Mouse (Mus musculus) bone marrow macrophage, adult 2 months (primary cell): Measurements from ENCODE around the gene Sbno1. TPM values are rescaled to one million over a fixed set of nuclear protein-coding genes. Genes with fewer than 3 reads are reported as not detected.
A peak's percentile ranks its signal among the peaks of the same experiment; 100 is the strongest.
"Not testable (repeated sequence)": the region's sequence is repeated elsewhere in the genome, so short reads cannot be mapped to it uniquely, and the experiment has no call there.

Source experiments
- H3K27ac ChIP-seq: 2 replicates; pipeline ENCODE4 v1.5.1; 2012; ENCODE audit warnings: low read depth, low read length; ENCODE audit not compliant: insufficient read depth
- H3K4me1 ChIP-seq: 2 replicates; pipeline ENCODE4 v1.6.1; 2012; ENCODE audit warnings: low read length; ENCODE audit not compliant: control insufficient read depth, insufficient read depth
- H3K4me3 ChIP-seq: 2 replicates; pipeline ENCODE4 v1.5.1; 2012; ENCODE audit warnings: mild to moderate bottlenecking, low read length, moderate library complexity; ENCODE audit not compliant: insufficient read depth
- CTCF ChIP-seq: IDR thresholded peaks from 2 replicates; pipeline ENCODE4 v1.5.1; 2012; ENCODE audit warnings: low read depth, mild to moderate bottlenecking, low read length, moderate library complexity
- POLR2A ChIP-seq: IDR thresholded peaks from 2 replicates; pipeline ENCODE4 v1.6.1; 2012; ENCODE audit warnings: mild to moderate bottlenecking, low read depth, low read length, borderline replicate concordance
- polyA plus RNA-seq: library from polyadenylated mRNA; stranded (reverse); fragments of >200 nt; gene quantifications from 2 replicates; pipeline ENCODE4 v1.2.4, GENCODE M21; 2012; ENCODE audit not compliant: missing spikeins, insufficient read depth, insufficient read length

Sbno1 gene
- 57.5 and 59.2 TPM in 2 replicates for polyA plus RNA-seq

DNA sequence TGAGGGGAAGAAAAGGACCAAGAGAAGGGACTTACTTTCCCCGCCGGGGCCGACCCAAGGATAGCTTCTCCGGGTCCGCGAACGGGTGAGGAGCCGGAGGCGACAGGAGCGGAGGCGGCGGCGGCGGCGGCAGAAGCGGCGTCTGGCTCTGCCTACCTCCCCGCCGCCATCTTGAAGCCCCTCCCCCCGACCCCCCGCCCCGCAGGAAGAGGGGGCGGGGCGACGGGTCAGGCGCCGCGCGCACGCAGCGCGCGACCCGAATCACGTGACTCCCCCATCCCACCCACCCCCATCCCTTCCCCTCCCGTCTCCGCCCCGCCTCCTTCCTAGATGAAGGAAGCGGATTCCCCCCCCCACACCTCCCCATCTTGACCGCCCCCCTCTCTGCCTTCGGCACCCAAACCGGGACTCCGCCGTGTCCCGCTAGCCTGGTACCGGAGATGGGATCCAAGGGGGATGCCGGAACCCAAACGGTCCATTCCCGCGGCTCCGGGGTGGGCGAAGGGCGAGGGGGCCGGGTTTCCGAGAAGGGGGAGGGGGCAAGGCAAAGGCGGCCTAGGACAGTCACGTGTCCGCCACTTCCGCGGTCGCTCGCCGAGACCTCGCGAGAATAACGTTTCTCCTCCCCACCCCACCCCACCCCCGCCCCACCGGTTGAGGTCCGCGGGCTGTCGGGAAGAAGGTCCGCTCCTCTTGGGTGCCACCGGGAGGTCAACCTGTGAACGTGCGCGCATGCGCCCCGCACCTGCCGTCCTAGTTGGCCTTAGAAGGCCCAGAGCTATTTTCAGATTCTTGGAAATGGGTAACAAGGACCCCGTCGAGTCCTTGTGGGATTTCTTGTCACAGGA lies at the start of gene Sbno1:
Gene Sbno1 (minus strand): TSS at position 590 of the 848 bp plus-strand sequence.
- Histone ChIP-seq H3K4me3 (peak within 1 kb of the TSS; percentile 83), H3K27ac (peak within 1 kb of the TSS; percentile 94), H3K4me1 (peaks cover 15% of the 10 kb centered on the region)
- no peak for TF ChIP-seq CTCF
- no peak; the same call in 1 of the 2 replicates for TF ChIP-seq POLR2A

DNA sequence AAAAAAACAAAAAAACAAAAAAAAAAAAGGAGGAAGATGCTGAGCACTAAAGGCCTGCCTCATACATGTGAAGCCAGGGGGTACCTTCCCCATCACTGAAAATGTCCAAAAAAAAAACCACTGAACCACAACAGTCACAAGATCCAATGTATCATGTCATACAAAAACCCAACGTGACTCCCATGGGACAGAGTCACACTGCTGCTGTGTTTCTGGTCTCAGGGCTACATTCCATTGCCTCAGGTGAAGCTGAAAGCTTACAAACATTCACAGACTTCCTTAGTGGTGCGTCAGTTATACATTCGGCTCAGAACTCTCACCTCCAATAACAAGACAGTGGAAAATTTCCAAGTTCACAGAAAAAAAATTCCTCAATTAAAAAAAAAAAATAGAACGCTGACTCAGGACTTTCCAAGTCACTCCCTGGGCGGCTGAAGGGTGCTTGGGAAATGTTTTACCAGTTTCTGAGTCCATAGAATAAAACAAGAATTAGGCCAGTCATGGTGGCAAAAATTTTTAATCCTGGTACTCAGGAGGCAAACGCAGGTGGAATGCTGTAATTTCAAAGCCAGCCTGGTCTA lies 44.9 kb upstream of the Sbno1 start:
- Histone ChIP-seq H3K4me1 (peaks cover 45% of the 10 kb centered on the region), H3K27ac (peak overlapping the region; percentile 55), H3K4me3 (no peak overlapping the region)
- TF ChIP-seq CTCF (no peak), POLR2A (no peak)

DNA sequence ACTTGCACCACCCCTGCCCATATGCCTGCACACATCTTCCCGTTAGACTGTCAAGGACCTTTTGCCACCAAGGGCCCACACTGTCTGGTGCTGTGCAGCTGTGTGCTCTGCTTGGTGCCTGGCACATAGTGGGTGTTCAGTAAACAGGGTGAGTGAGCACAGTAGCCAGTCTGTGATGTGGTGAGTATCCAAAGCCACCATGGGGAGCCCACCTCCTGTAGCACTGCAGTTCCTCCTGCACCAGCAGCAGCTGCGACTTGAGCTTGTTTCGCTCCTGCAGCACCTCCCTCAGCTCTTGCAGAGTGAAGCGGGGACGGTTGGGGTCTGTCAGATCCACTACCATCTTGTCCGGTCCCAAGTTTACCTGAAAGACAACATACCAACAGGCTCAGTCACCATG lies 43.7 kb upstream of the Sbno1 start:
- TF ChIP-seq CTCF (no peak), POLR2A (no peak)
- Histone ChIP-seq H3K27ac (no peak overlapping the region), H3K4me1 (peaks cover 42% of the 10 kb centered on the region), H3K4me3 (no peak overlapping the region)

DNA sequence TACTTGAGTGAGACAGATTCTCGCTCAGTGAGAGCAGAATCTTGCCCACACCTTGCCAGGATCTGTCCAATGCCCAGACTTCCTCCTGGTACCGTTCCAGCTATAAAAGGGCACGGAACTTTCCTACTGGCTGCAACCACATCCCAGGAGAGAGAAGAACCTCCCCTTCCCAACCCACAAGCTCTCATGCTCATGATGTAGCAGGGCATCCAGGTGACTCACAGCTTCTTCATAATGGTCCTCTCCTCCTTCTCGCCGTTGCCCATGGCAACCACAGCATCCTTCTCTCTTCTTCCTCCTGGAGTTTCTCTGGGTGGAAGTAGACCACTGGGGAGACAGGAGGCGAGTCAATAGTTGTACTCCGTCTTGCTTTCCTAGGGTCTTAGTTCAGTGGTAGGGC lies 42.6 kb upstream of the Sbno1 start:
- TF ChIP-seq CTCF (no peak), POLR2A (no peak)
- Histone ChIP-seq H3K4me1 (peaks cover 33% of the 10 kb centered on the region), H3K4me3 (no peak overlapping the region), H3K27ac (no peak overlapping the region)

DNA sequence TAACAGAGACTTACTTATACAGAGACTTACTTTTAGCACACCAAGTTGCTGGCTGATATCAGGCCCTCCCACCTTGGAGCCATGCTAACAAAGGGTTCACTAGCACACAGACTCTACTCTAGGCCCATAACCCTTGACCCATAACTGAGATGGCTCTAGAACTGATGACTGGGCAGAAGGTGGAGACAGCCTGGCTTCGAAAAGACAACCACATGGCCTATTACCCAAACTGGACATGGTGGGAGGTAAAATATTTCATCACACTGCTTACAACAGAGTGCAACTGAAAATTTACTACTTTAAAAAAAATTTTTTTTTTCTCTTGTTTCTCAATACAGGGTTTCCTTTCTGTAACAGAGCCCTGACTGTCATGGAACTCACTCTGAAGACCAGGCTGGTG lies 42.0 kb upstream of the Sbno1 start:
- no peak for TF ChIP-seq POLR2A
- no peak for TF ChIP-seq CTCF
- Histone ChIP-seq H3K4me3 (no peak overlapping the region), H3K27ac (no peak overlapping the region), H3K4me1 (peaks cover 30% of the 10 kb centered on the region)

DNA sequence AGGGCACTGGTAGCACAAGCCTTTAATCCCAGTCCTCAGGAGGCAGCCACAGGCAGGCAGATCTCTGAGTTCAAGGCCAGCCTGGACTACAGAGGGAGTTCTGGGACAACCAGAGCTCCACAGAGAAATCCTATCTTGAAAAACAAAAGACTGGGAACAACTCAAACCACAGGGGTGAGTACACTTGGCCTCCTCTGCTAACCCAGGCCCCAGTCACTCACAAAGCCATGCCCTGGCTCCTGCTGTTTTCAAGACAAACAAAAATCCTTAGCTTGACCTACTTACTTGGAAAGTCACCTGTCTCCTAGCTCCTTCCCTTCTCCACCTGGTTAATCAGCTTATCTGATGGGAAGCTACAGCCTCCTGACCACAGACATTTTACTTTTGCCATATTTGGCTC lies 39.1 kb upstream of the Sbno1 start:
- no peak overlapping the region for H3K27ac ChIP-seq
- TF ChIP-seq CTCF (no peak), POLR2A (no peak)
- no peak overlapping the region for H3K4me3 ChIP-seq
- H3K4me1 ChIP-seq: peaks cover 14% of the 10 kb centered on the region

DNA sequence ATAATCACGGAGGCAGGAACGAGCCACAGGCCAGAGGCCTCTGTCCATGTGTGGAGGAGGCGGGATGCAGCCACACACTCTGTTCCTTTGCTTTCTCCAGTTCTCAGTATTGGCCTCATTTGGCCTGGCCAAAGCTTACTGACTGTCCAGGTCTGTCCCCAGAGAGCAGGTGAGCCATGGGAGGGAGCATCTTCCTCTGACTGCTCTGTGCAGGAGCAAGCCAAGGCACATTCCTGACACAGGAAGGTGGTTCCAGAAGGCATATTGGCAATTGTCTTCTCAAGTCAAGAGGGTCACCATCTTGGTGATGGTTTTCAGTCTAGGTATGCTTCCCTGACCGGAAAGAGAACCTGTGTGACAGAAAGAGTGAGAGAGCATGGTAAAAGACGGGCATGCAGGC lies 37.7 kb upstream of the Sbno1 start:
- Histone ChIP-seq H3K4me1 (peaks cover 9% of the 10 kb centered on the region), H3K4me3 (no peak overlapping the region), H3K27ac (no peak overlapping the region)
- TF ChIP-seq POLR2A (no peak), CTCF (no peak)

DNA sequence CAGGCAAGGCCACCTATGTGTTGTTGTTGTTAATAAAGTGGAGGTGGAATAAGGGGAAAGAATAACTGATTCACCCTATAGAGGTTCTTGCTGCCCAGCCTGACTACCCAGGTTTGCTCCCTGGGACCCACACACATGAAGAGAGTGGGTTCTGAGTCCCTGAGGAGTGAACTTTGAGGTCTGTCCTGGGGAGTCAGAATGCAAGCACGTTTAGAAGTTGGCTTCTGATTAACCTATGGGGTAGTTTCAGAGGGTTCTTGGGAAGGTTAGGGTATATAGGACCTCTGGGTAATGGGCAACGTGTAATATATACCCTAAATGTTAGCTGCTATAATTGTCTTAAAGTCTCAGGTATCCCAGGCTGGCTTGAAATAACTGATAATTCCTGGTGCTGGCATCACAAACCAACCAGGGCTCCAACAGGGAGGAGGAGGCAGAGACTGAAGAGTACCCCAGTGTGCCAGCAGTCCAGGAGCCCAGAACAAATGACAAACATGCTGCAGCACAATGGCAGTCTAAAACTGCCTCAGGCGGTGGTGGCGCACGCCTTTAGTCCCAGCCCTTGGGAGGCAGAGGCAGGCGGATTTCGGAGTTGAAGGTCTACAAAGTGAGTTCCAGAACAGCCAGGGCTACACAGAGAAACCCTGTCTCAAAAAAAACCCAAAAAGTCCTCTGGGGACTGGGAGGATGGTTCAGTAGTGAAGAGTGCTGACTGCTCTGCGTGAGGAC lies 36.7 kb upstream of the Sbno1 start:
- no peak overlapping the region for H3K4me3 ChIP-seq
- no peak for TF ChIP-seq POLR2A
- TF ChIP-seq CTCF: no peak
- no peak overlapping the region for H3K27ac ChIP-seq
- no peaks in the 10 kb centered on the region for H3K4me1 ChIP-seq

DNA sequence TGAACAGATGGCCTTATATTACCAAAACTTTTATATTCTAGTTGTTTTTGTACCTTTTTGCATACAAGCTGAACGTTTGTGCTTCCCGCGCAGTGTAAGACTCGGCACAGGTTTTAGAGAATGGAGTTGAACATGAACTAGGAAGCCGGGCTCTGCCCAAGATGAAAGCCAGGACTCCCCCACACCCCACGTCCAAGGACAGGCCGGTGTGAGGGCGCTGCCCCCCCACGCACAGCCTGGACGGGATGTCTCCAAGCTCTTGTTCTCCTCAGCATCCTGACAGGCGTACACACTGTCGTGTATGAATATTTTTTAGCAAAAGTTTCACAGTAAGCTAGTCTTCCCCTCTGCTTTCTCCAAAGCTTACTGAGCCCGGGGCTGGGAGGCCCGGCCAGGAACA lies 35.1 kb upstream of the Sbno1 start:
- not testable (repeated sequence) for H3K4me3 ChIP-seq, H3K27ac ChIP-seq, H3K4me1 ChIP-seq

DNA sequence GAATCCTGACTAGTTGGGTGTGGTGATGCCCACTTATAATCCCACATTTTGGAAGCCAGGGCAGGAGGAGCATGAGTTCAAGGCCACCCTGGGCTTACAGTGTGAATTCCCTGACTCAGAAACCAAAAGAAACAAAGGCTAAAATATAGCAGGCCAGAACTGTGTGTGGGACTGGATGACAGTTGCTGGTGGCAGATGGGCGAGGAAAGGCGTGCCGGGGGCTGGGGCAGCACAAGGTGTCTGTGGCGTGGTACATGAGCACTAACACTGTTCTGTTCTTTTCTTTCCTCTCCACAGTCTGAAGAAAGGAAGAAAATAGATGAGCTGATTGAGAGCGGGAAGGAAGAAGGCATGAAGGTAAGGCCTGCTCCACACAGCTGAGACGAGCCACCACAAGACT lies 31.0 kb upstream of the Sbno1 start:
- TF ChIP-seq CTCF (no peak), POLR2A (no peak)

More for the DNA sequence above, 31.0 kb upstream of the Sbno1 start:
- no peak overlapping the region for H3K4me3 ChIP-seq
- H3K27ac ChIP-seq: no peak overlapping the region
- peaks cover 10% of the 10 kb centered on the region for H3K4me1 ChIP-seq
